Mouse (Mus musculus) T-helper 2 cell (primary cell): Measurements from ENCODE around the gene Atp7a.

ENCODE experiments used
- in situ Hi-C: fragments of 300-600 bp; cut with MboI, MseI; formaldehyde crosslinking; loops from one replicate; pipeline ENCODE4 v1.15.1; 2025; ENCODE audit warnings: high pct_unique_total_duplicates

The Atp7a gene

GRCm38 (mm10) chrX:106026418-106027342, at the start of gene Atp7a:
Atp7a (plus strand) TSS chrX:106027276.
- in situ Hi-C loops = no loop called here

- in situ Hi-C loops = no loop called here
Observed at GRCm38 (mm10) chrX:106001605-106002004, 25.5 kb upstream of the Atp7a start.

GRCm38 (mm10) chrX:106010762-106011161, 16.3 kb upstream of the Atp7a start:
- in situ Hi-C loops = loop anchor here (10.0 kb wide), 1 partner anchor 86 kb away; the partner anchor contains the start of gene Atrx

- in situ Hi-C loops = loop anchor here (10.0 kb wide), 1 partner anchor 87 kb away; the partner anchor contains the start of gene Atrx
Observed at GRCm38 (mm10) chrX:106011465-106012159, 15.5 kb upstream of the Atp7a start, which contains the start of gene Magt1. Magt1 (minus strand) TSS chrX:106011906.

- in situ Hi-C loops = loop anchor here (10.0 kb wide), 1 partner anchor 88 kb away; the partner anchor contains the start of gene Atrx
Observed at GRCm38 (mm10) chrX:106012559-106012958, 14.5 kb upstream of the Atp7a start.

GRCm38 (mm10) chrX:106013217-106013616, 13.9 kb upstream of the Atp7a start:
- in situ Hi-C loops = loop anchor here (10.0 kb wide), 1 partner anchor 88 kb away; the partner anchor contains the start of gene Atrx

GRCm38 (mm10) chrX:106014741-106015377, 12.2 kb upstream of the Atp7a start:
- in situ Hi-C loops = loop anchor here (10.0 kb wide), 1 partner anchor 90 kb away; the partner anchor contains the start of gene Atrx

- in situ Hi-C loops = loop anchor here (10.0 kb wide), 1 partner anchor 91 kb away; the partner anchor contains the start of gene Atrx
Observed at GRCm38 (mm10) chrX:106015571-106016322, 11.3 kb upstream of the Atp7a start, which contains the start of gene Cox7b. Cox7b (plus strand) TSS chrX:106015700.

GRCm38 (mm10) chrX:106017102-106017501, 10.0 kb upstream of the Atp7a start:
- in situ Hi-C loops = loop anchor here (10.0 kb wide), 1 partner anchor 92 kb away; the partner anchor contains the start of gene Atrx

- in situ Hi-C loops = loop anchor here (10.0 kb wide), 1 partner anchor 93 kb away; the partner anchor contains the start of gene Atrx
Observed at GRCm38 (mm10) chrX:106017516-106017915, 9.6 kb upstream of the Atp7a start.

- in situ Hi-C loops = no loop called here
Observed at GRCm38 (mm10) chrX:106027343-106027674, 233 bp downstream of the Atp7a start.

- in situ Hi-C loops = loop anchor here (5.0 kb wide), 1 partner anchor 137 kb away; no protein-coding TSS in a partner anchor
Observed at GRCm38 (mm10) chrX:106030176-106030575, 3.1 kb downstream of the Atp7a start.

GRCm38 (mm10) chrX:106031124-106031523, 4.0 kb downstream of the Atp7a start:
- in situ Hi-C loops = loop anchor here (5.0 kb wide), 1 partner anchor 136 kb away; no protein-coding TSS in a partner anchor

GRCm38 (mm10) chrX:106035727-106036126, 8.7 kb downstream of the Atp7a start:
- in situ Hi-C loops = no loop called here

GRCm38 (mm10) chrX:106037185-106037752, 10.2 kb downstream of the Atp7a start:
- in situ Hi-C loops = no loop called here

GRCm38 (mm10) chrX:106043863-106044617, 17.0 kb downstream of the Atp7a start:
- in situ Hi-C loops = no loop called here

- in situ Hi-C loops = no loop called here
Observed at GRCm38 (mm10) chrX:106045455-106045854, 18.4 kb downstream of the Atp7a start.

- in situ Hi-C loops = no loop called here
Observed at GRCm38 (mm10) chrX:106045928-106046327, 18.9 kb downstream of the Atp7a start.

- in situ Hi-C loops = no loop called here
Observed at GRCm38 (mm10) chrX:106048191-106048590, 21.1 kb downstream of the Atp7a start.
